Mouse (Mus musculus): ENCODE measurements at regions not wholly inside any gene's neighbourhood (a gene's known extent, or its start where the extent isn't known, plus 50 kb on each side); places are given as distances from the start of the nearest gene placed in this dataset.

- TF ChIP-seq CTCF (IDR thresholded peaks at IDR 0.05; ENCODE audit: extremely low read depth, insufficient read length, insufficient replicate concordance, low read depth, low read length) (no peak), POLR2A (IDR thresholded peaks at IDR 0.05; ENCODE audit: low read depth, low read length) (no peak)
Observed at GRCm38 (mm10) chr2:117731253-117731652, 380.4 kb upstream of the Thbs1 start.

Data from small intestine, adult 2 months (tissue).